Mouse (Mus musculus) 416B (cell line): ENCODE measurements around the gene Sf3a1.

ENCODE experiments used
- DNase-seq: peaks from one replicate; pipeline ENCODE4 v3.0.0; 2011; ENCODE audit warnings: low read depth

Gene Sf3a1

DNA sequence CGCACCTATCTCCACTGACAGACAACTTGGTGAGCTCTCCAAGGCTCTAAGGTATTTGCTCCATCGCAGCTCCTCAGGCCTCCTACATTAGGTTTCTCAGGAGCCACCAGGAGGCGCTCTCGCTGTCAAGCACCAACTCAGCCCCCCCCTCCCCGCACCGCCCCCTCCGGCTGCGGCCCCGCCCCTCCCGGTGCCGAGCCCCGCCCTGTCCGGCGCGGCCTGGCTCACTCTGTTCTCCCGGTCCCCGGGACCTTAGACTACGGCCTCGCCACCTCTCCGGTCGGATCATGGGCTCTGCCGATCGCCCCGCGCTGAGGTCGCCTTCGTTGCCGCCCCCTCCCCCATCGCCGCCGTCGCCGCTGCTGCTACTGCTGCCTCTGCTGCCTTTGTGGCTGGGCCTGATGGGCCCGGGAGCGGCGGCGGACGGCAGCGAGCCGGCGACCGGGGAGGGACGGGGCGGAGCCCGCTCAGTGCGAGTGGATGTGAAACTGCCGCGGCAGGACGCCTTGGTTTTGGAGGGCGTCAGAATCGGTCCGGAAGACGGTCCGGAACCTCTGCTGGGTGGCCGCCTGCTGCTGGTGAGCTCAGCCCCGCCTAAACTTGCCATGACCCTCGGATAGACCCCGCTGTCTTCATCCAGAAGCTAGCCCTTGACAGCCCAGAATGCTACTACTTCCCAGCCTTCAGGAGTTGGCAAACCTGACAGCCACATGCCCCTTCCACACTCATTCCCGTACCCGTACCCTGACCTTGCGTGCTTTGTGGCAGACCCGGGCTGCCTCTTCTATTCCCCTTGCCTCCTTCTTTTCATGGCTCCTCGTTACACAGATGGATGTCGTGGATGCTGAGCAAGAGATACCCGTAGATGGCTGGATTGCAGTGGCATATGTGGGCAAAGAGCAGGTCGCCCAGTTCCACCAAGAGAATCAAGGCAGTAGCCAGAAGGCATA lies 24.9 kb upstream of the Sf3a1 start, which contains the start of gene Rnf215:
Gene Rnf215, plus strand, starts transcription at position 217 of the 950 bp plus-strand sequence.
- DNase-seq: peak; percentile 91

DNA sequence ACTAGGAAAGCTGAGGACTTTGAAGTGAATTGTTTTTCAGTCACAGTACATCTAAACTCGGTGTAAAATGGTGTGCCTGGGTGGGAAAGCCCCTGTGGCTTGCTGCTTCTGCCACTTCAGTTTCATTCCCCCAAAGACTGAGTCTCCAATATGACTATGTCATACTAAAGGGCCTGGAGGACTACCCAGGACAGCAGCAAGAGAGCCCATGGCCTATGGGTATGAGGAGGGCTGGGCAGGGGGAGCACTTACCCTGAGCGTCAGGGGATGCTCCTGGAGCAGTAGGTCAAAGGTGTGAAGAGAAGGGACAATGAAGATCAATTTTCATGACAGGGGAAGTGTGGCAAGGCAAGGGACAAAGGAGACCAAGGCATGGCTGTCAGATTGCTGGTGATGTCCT lies 21.2 kb upstream of the Sf3a1 start:
- no peak for DNase-seq

DNA sequence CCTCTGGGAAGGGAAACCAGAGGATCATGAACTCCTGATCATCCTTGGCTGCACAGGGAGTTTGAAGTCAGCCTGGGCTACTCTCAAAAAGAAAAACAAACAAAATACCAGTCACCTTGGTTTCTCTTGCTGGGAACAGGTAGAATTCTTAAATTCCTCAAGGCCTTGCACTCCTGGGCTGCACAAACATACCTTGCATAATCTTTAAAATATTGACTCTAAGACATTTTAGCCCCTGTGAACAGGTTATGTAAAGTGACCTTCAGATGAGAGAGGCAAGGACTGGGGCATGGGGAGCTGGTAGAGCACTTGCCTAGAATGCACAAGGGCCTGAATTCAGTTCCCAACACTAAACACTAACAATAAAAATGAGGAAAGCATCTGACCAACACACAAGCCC lies 18.6 kb upstream of the Sf3a1 start:
- no peak for DNase-seq

DNA sequence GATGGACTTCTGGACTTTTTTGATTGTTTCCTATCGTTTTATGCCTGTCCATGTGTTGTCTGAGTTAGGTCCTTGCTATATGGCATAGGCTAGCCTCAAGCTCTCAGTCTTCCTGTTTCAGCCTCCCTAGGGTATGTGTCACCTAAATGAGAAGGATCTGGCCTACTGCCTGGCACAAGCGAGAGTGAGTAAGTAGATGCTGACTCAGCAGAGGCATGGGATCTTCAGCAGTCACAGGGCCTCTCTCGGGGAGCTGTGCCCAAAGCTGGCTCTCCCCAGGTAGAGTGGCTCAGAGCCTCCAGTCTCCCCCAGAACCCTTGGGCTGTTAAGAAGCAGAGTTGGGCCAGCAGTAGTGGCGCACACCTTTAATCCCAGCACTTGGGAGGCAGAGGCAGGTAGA lies 17.8 kb upstream of the Sf3a1 start:
- DNase-seq: no peak

DNA sequence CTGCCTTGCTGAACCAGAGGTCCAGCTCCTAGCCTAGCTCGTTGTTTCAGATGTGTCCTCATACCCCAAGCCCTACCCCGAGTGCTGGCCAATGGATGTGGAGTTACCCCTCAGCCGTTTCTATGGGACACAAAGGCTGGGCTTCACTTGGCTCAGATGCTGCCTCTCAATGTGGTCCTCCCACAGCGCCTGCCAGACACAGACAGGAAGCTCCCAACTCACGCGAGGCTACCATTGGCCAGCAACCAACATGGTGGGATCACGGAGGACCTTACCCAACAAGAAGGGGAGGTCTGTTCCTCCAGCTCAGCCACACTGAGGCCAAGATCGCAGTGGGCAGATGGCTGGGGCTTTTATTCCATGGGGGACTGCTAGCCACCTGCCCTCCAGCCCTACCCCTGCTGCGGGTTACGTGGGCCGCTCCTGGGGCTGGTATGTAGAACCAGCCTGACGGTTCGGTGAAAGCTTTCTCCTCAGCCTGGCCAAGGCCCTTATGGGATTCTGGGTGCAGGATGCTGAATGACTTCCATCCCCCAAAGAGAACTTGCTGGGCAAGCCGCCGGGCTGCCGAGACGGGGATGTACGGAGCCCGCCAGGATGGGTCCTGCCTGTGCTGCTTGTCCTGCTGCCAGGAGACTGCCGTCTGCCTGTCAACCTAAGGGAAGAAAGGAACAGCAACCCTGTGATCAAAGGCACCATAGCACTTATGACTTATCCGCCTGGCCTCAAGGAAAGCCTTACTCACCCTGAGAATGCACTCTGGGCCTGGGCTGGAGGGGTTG lies 16.7 kb upstream of the Sf3a1 start:
- no peak for DNase-seq

DNA sequence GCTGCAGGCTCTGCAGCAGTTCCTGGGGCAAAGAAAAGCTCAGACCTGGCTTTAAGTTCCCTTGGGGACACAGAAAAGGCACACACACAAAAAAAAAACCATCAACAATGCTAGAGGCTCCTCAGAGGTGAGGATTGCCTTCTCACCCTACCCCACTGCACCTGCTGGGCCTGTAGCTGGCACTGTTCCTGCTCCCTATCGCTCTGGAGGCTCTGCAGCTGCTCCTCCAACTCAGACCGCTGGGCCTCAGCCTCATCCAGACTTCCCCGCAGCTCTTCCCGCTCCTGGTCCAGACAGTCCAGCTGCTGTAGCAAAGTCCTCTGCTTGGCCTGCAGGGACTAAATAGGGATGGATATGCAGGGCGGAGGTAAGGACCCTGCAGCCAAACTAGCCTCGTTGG lies 13.8 kb upstream of the Sf3a1 start:
- DNase-seq: no peak

DNA sequence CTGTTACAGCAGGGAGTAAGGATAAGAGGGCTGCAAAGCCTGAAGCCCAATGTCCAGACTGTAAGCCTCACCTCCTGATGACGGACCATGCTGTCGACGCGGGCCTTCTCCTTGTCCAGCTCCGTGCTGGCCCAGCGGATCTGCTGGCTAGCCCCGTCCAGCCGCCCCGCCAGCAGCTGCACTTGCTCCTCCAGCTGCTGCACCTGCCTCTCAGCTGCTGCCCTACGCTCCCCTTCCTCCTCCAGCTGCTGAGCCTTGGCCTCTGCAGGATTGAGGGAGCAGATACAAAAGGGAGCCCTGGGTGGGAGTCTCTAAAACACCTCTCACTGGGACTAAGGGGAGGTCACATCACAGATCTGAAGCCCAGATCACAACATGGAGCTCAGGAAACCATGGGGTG lies 13.1 kb upstream of the Sf3a1 start:
- no peak for DNase-seq

DNA sequence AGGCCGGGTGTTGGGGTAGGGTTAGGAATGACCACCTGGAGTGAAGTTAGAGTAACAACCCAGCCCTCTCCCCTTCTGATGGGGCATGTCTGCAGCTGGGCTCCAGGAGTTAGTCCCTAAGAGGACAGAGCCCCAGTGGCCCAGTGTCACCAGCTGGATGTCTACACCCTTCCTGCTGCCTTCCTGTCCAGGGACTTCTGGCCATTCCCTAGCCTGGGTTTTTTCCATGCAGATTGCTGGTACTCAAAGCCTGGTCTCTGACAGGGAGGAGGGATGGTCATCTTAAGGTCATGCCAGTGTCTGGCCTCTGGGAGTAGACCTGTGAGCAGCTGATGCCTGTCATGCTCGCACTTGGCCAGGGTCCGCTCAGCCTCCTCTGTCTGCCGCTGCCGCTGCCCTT lies 12.0 kb upstream of the Sf3a1 start:
- no peak for DNase-seq

DNA sequence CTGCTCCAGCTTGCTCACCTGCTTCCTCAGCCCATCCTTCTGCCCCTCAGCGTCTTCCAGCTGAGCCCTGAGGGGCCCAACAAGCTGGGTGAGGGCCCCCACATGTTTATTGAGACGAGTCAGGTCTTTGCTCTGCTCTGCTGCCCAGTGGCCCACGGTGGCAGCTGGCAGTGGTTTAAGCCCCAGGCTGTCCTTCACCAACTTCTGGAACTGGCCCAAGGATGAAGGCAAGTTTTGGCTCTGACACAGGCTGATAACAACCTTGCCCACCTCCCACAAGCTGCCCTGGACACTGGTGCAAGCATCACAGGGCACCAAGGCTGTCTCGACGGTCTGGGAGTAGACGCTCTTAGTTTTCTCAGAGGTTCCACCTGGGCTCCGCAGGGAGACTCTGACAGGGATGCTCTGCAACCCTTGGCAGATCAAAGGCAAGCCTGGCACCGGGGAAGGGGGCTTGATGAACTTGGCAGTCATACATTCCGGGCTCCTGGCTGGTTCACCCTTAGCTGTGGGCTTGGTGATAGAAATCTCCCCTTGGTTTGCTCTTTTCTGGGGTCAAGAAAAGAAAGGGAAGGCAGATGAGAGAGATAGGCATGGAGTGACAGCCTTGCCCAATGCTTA lies 11.5 kb upstream of the Sf3a1 start:
- DNase-seq: no peak

DNA sequence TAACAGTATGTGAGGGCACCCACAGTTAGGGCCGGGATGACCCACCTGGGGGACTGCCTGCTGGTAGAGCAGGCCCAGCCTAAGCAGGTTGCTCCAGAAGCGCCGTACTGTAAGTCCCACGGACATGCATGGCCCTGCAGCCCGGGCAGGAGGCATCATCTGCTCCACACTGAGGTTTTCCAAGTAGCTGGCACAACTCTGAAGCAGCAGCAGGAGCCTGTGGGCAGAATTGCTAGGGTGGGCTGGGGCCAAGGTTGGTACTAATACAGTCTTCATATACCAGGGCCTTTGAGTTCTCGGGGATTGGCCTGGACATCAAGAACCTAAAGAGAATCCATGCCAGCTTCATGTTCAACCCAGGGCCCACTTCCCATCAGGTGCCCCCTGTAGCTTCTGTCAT lies 10.3 kb upstream of the Sf3a1 start:
- no peak for DNase-seq

DNA sequence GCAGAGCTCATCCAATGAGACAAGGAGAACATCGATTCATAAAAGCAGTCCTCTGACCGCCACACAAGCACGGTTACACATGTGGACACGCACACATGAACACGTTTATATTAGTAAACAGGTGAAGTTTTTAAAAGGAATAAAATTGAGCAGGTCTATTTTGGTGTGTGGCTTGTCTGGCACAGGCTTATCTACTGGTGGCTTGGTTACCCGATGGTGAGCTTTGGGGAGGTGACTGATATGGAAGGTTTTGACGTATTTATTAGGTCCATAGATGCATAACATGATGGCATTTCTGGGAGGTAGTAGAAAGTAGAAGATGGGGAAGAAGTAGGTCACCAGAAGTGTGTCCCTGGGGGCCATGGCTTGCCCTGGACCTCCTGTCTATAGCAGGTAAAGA lies 6.5 kb upstream of the Sf3a1 start:
- DNase-seq: no peak

DNA sequence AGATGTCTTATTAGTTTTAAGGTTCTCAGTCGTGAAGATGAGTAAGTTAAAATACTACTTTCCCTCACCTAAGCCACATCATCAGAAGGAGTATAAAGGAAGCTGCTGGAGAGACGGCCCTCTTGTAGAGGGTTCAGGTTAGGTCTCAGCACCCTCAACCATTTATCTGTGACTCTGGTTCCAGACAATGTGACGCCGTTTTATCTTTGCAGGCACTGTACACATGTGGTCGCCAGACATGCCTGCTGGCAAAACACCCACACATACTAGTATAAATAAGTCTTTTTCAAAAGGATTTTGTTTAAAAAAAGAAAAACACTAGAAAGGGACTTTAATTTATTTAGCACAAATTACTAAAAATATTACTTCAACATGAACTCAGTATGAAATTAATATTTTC lies 4.5 kb upstream of the Sf3a1 start:
- DNase-seq: no peak

DNA sequence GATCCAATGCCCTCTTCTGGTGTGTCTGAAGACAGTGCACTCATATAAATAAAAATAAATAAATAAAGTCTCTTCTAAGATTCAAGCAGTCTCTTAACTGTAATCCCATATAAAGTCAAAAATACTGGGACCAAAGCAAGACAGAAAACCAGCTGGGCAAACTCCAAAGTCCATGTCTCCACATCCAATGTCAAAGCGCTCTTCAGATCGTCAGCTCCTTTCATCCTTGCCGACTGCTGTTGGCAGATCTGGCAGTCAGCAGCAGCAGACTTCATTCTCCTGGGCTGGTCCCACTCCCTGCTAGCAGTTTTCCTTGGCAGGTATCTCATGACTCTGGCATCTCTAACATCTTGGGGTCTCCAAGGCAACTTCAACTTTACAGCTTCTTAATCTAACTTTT lies 1.5 kb upstream of the Sf3a1 start:
- DNase-seq: no peak

DNA sequence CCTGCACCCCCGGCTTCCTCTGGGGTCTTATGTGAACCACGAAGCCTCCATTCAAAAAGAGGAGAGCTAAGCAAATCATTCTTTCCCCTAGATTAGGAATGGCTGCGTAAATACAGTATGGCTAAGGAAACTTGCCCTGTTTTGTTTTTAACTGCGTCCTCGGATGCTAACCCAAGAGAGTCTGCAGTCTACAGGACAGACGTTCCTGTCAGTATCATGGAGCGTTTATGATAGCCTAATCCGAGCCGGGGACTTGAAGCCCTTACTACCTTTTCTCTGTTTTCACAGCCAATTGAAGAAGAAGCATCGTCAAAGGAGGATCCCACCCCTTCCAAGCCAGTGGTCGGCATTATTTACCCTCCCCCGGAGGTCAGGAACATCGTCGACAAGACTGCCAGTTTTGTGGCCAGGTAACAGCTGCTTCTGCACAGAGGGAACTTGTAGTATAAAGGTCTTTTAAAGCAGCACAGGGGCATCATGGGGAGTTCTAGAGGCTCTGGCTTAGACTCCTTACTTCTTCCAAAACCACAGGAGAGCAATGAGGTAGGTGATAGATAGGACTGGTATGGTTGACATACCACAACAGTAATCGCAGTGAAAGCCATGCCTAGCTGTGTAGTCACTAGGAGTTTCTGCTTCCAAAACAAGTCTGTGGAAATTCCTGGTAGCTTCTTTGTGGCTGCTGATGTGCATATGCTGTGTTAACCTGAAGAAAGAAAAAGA lies 769 bp downstream of the Sf3a1 start:
- no peak for DNase-seq

DNA sequence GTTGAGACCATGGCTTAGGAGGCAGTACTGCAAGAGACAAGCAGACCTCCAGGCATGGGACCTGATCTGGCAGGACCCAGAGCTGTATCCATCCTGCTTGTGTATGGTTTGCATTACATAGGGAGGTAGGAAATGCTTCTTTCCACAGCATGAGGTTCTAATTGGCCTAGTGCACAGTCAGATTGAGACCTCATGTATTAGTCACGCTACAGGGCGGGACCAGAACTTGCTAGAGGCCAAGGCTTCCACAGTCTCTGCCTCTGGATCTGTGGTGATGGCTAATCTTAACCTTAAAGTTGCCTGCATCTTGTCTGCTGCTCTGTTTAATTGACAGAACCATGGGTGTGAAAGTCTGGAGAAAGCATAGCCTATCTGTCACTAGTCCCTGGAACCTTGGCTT lies 4.6 kb downstream of the Sf3a1 start:
- DNase-seq: peak; percentile 23

DNA sequence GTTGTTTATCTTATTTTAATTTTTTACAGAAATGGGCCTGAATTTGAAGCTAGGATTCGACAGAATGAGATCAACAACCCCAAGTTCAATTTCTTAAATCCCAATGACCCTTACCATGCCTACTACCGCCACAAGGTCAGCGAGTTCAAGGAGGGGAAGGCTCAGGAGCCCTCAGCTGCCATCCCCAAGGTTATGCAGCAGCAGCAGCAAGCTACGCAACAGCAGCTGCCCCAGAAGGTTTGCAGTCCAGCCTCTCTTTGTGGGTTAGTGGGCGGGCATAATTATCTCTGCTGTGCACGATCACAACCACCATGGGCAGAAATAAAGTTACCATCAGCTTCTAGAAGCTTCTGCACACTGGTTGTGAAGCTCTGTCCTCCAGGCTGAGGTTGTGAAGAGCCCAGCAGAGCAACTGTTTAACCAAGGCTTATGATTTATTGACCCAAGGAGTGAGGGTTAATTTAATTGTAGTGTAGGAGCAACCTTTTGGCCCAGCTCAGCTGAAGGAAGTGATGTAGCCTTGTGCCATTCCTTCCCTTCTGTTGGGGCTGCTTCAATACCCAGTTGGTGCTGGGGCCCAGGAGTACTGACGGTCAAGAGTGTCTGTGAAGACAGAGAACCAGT lies 6.4 kb downstream of the Sf3a1 start:
- DNase-seq: no peak

DNA sequence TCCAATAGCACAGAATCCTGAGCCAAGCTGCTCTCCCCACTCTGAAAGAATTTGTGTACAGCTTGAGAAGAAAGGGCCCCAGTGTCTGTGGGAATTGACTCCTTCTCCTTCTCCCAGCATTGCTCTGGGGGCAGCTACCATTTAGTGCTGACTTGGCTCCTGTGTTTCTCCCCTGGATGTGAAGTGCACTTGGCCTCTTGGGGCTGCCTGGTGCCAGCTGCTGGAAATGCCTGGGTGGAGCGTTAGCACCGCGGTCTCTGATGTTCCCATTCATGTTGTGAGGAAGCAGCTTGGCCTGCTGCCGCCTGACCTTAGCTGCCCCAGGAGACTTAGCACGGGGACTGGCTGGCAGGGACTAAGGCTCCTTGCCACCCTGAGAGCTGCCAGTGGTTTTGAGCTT lies 14.4 kb downstream of the Sf3a1 start:
- DNase-seq: no peak

DNA sequence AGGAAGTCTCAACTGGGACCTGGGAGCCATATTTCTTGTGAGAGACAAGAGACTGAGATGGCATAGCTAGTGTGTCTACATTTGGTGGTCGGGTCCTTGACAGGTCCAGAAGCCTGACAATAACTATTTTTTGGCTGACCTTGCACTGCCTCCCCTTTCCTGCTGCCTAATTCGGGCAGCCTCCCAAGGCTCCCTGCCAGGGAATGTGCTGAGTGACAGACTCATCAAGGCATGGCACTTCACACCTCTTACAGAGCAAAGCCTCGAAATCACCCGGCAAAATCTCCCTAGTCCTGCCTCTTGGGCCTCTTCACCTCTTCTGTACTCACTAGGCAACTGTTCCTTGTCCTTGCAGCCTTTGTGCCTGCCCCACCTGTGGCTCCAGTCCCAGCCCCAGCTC lies 17.6 kb downstream of the Sf3a1 start:
- no peak for DNase-seq

DNA sequence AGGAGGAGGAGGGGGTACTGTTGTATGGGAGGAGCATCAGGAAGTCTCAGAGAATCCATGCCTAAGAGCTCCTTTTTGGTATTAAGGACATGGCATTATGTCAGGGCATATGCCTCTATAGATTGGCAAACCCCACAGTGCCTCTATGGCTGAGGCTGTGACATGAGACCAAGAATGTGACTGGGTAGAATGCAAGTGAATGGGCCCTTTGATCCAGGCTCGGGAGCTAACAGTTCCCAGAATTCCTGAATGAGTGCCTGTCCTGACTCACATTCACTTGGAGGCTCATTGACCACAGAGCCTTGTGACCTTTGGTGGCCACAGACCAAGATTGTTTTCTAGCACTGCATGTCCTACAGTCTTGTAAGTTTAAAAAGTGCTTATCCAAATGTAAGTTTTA lies 21.9 kb downstream of the Sf3a1 start:
- no peak for DNase-seq

DNA sequence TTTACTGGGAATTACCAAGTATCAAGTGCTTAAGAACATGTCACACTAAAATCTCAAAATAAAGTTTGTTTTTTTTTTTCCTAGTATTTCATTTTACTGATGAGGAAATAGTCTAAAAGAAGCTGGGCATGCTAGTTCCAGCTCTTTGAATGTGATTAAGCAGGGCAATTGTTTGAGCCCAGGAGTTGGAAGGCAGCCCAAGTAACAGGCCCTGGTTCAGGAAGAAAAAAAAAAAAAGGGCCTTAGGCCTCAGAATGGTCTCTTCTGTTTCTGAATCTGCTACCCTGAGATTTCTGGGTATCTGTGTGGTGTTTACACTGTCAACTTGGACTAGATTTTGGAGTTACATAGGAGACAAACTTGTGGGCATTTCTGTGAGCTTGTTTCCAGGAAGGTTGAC lies 23.4 kb downstream of the Sf3a1 start:
- no peak for DNase-seq

DNA sequence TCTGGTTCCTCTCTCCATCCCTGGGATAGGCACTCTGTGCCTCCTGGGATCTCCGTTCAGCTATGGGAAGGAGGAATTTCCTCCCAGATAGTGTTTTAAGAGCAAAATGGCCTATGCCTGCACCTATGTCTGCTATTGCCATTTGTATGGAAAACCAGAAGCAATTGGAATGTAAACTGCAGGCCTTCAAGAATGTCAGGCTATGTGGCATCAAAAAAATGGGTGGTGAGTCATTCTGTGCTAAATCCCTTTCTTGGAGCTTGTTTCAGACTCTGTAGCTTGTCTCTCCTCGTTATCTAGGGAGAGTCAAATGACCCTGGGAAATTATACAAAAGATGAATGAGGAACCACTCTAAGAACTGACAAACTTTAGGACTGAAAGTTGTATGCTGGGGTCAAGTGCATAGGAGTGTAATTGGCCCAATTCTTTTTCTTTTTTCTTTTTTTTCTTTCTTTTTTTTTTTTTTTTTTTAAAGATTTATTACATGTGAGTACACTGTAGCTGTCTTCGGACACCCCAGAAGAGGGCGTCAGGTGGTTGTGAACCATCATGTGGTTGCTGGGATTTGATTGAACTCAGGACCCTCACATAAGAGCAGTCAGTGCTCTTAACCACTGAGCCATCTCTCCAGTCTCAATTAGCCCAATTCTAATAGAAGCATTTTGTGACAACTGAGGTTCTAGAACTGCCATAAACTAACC lies 24.3 kb downstream of the Sf3a1 start:
- peak; percentile 17 for DNase-seq
